Mouse (Mus musculus) stomach, embryonic 14.5 days (tissue): ENCODE data around the gene Best1. TPM values are rescaled to one million over a fixed set of nuclear protein-coding genes. Genes with fewer than 3 reads are reported as not detected.

Source experiments
- ATAC-seq: fragments of 200-750 bp; cut with Nextera tagmentation; 2 replicates; pipeline ENCODE4 v1.8.0; 2017; ENCODE audit warnings: low read depth, moderate TSS enrichment; ENCODE audit not compliant: insufficient number of reproducible peaks, insufficient read depth, low FRiP score
- H3K27ac ChIP-seq: fragments of 300-500 bp; sonication (generic); 2 replicates; pipeline ENCODE4 v1.5.1; 2014; ENCODE audit warnings: mild to moderate bottlenecking, low read length, moderate library complexity, mixed read lengths
- H3K27me3 ChIP-seq: fragments of 300-500 bp; sonication (generic); 2 replicates; pipeline ENCODE4 v1.6.1; 2014; ENCODE audit warnings: low read length, control low read depth, mixed read lengths; ENCODE audit not compliant: control insufficient read depth, insufficient read depth
- H3K36me3 ChIP-seq: fragments of 300-500 bp; sonication (generic); 2 replicates; pipeline ENCODE4 v1.6.1; 2014; ENCODE audit warnings: mild to moderate bottlenecking, control low read depth, low read length, moderate library complexity, mixed read lengths; ENCODE audit not compliant: control insufficient read depth, insufficient read depth
- H3K4me1 ChIP-seq: fragments of 300-500 bp; sonication (generic); 2 replicates; pipeline ENCODE4 v1.6.1; 2014; ENCODE audit warnings: low read length, control low read depth, mixed read lengths; ENCODE audit not compliant: control insufficient read depth, insufficient read depth
- H3K4me2 ChIP-seq: fragments of 300-500 bp; sonication (generic); replicated peaks from 2 replicates; pipeline ENCODE4 v1.6.1; 2014; ENCODE audit warnings: low read depth, low read length, control low read depth
- H3K4me3 ChIP-seq: fragments of 300-500 bp; sonication (generic); 2 replicates; pipeline ENCODE4 v1.5.1; 2014; ENCODE audit warnings: low read depth, low read length, control low read depth
- H3K9ac ChIP-seq: fragments of 300-500 bp; sonication (generic); replicated peaks from 2 replicates; pipeline ENCODE4 v1.6.1; 2014; ENCODE audit warnings: low read depth, mild to moderate bottlenecking, control low read depth, low read length, moderate library complexity, mixed read lengths
- H3K9me3 ChIP-seq: fragments of 300-500 bp; sonication (generic); 2 replicates; pipeline ENCODE4 v1.6.1; 2016; ENCODE audit warnings: low read depth, low read length, control low read depth; ENCODE audit not compliant: control insufficient read depth
- WGBS: fragments of 180-500 bp; shearing (Covaris S2); extraction: QIAGEN DNeasy Blood & Tissue Kit; methylation state at CpG from one replicate; pipeline ENCODE4 v1.1.7; 2014; 5-methylcytosine and 5-hydroxymethylcytosine counted together
- polyA plus RNA-seq: library from polyadenylated mRNA; unstranded; fragments of >200 nt; fragmentation: Nextera tagmentation; extraction: Ambion mirVana; gene quantifications from 2 replicates; pipeline ENCODE4 v1.2.1, GENCODE M21; 2014

The Best1 gene
- polyA plus RNA-seq, 1 experiment from 2014 or later: 0.72 TPM

- ATAC-seq: no peak
- WGBS: 81% methylated on average over 5 of the region's 5 CpGs
- no peaks in the 10 kb centered on the region for H3K9me3 ChIP-seq
- no peak overlapping the region for H3K9ac ChIP-seq
- peaks cover 10% of the 10 kb centered on the region for H3K4me1 ChIP-seq
- H3K36me3 ChIP-seq: no peaks in the 10 kb centered on the region
- no peak overlapping the region for H3K27ac ChIP-seq
- H3K27me3 ChIP-seq: no peaks in the 10 kb centered on the region
- H3K4me2 ChIP-seq: no peak overlapping the region
- H3K4me3 ChIP-seq: no peak overlapping the region
These were observed 32.9 kb upstream of the Best1 start for GRCm38 (mm10) chr19:10034356-10034755.

GRCm38 (mm10) chr19:10033211-10033973 lies 32.0 kb upstream of the Best1 start:
- Histone ChIP-seq H3K27ac (no peak overlapping the region), H3K4me3 (no peak overlapping the region), H3K4me2 (no peak overlapping the region), H3K27me3 (no peaks in the 10 kb centered on the region), H3K4me1 (0 out of 2 replicates have a peak, but pooled peaks cover under 1% of the 10 kb centered on the region), H3K9me3 (no peaks in the 10 kb centered on the region), H3K36me3 (no peaks in the 10 kb centered on the region), H3K9ac (no peak overlapping the region)
- WGBS: 44% methylated on average over 8 of the region's 8 CpGs
- ATAC-seq: peak; percentile 51; the same call in 1 of the 2 replicates

- Histone ChIP-seq H3K36me3 (no peaks in the 10 kb centered on the region), H3K4me1 (peaks cover 8% of the 10 kb centered on the region; the same call in 1 of the 2 replicates), H3K4me2 (no peak overlapping the region), H3K9me3 (no peaks in the 10 kb centered on the region), H3K9ac (no peak overlapping the region), H3K4me3 (no peak overlapping the region), H3K27ac (no peak overlapping the region), H3K27me3 (no peaks in the 10 kb centered on the region)
- 88% methylated on average over 2 of the region's 2 CpGs for WGBS
- ATAC-seq: no peak
These were observed 28.3 kb upstream of the Best1 start for GRCm38 (mm10) chr19:10029746-10030145.

GRCm38 (mm10) chr19:10025169-10025875 lies 23.9 kb upstream of the Best1 start:
- Histone ChIP-seq H3K9ac (no peak overlapping the region), H3K4me1 (peaks cover 19% of the 10 kb centered on the region; the same call in 1 of the 2 replicates), H3K9me3 (no peaks in the 10 kb centered on the region), H3K36me3 (no peaks in the 10 kb centered on the region), H3K27ac (peak overlapping the region; percentile 24; the same call in 1 of the 2 replicates), H3K4me3 (no peak overlapping the region), H3K27me3 (no peaks in the 10 kb centered on the region), H3K4me2 (no peak overlapping the region)
- 0 out of 2 replicates have a peak, but pooled peaks have one; percentile 40 for ATAC-seq
- WGBS: 18% methylated on average over 8 of the region's 8 CpGs

- peak overlapping the region; percentile 49; the same call in 1 of the 2 replicates for H3K27ac ChIP-seq
- no peak overlapping the region for H3K9ac ChIP-seq
- no peak overlapping the region for H3K4me3 ChIP-seq
- no peak for ATAC-seq
- H3K4me1 ChIP-seq: peaks cover 29% of the 10 kb centered on the region; the same call in 1 of the 2 replicates
- no peaks in the 10 kb centered on the region for H3K36me3 ChIP-seq
- no peak overlapping the region for H3K4me2 ChIP-seq
- no peaks in the 10 kb centered on the region for H3K9me3 ChIP-seq
- WGBS: 61% methylated on average over 9 of the region's 9 CpGs
- H3K27me3 ChIP-seq: no peaks in the 10 kb centered on the region
These were observed 21.9 kb upstream of the Best1 start for GRCm38 (mm10) chr19:10023304-10023758.

GRCm38 (mm10) chr19:10022414-10023303 lies 21.2 kb upstream of the Best1 start:
- no peaks in the 10 kb centered on the region for H3K9me3 ChIP-seq
- ATAC-seq: no peak
- no peak overlapping the region for H3K4me2 ChIP-seq

GRCm38 (mm10) chr19:10021981-10022380 lies 20.5 kb upstream of the Best1 start:
- no peak overlapping the region for H3K27ac ChIP-seq
- H3K9ac ChIP-seq: no peak overlapping the region
- peaks cover 35% of the 10 kb centered on the region for H3K4me1 ChIP-seq
- H3K36me3 ChIP-seq: no peaks in the 10 kb centered on the region
- ATAC-seq: no peak
- H3K4me2 ChIP-seq: no peak overlapping the region
- H3K27me3 ChIP-seq: no peaks in the 10 kb centered on the region
- H3K4me3 ChIP-seq: no peak overlapping the region
- no peaks in the 10 kb centered on the region for H3K9me3 ChIP-seq
- WGBS: 82% methylated on average over 2 of the region's 2 CpGs

More at GRCm38 (mm10) chr19:10022414-10023303, 21.2 kb upstream of the Best1 start:
- Histone ChIP-seq H3K36me3 (no peaks in the 10 kb centered on the region), H3K27ac (peak overlapping the region; percentile 49; the same call in 1 of the 2 replicates), H3K4me3 (no peak overlapping the region), H3K4me1 (peaks cover 33% of the 10 kb centered on the region), H3K27me3 (no peaks in the 10 kb centered on the region), H3K9ac (0 out of 2 replicates have a peak overlapping the region, but pooled peaks have one; percentile 7)
- WGBS: 72% methylated on average over 5 of the region's 5 CpGs
